Mouse (Mus musculus): ENCODE results near the gene Sh3bgrl2.

Gene Sh3bgrl2

DNA sequence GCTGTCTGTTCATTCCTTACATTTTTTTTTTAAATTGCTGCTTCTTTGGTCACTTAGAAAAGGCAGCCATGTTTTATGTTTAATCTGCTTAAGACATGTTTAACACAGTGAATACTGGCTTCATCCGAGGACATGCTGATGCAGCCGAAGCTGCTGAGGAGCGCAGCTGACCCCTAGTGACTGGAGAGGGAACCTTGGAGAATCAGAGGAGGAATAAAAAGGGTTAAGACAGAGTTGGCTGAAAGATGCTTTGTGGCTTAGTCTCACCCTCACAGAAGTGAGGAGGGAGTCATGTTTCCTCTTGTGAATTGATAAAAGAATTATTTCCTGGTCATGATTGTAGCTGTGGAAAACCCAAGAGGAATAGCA lies 28.5 kb downstream of the Sh3bgrl2 start:
- CTCF ChIA-PET = interaction anchor here in 2 of 4 experiments (0.5 to 1.0 kb wide), 2 partner anchors 164 to 193 kb away, joined by 3 read pairs; no protein-coding TSS in a partner anchor
- POLR2A ChIA-PET = no interaction called here

DNA sequence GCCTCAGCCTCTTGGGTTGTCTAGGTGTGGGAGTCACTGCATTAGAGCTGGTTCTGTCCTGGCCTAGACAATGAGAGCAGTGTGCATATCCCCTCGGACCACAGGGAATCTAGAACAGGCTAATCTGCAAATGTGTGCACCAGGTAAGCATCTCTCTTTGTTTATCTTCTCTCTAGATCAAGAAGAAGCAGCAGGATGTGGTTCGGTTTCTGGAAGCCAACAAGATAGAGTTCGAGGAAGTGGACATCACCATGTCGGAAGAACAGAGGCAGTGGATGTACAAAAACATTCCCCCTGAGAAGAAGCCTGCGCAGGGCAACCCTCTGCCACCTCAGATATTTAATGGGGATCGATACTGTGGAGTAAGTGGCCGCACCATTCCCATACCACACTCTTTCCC lies 29.1 kb downstream of the Sh3bgrl2 start:
- POLR2A ChIA-PET = no interaction called here
- CTCF ChIA-PET = interaction anchor here in 1 of 4 experiments (1.0 kb wide), 1 partner anchor 165 kb away, joined by 3 read pairs; no protein-coding TSS in a partner anchor

DNA sequence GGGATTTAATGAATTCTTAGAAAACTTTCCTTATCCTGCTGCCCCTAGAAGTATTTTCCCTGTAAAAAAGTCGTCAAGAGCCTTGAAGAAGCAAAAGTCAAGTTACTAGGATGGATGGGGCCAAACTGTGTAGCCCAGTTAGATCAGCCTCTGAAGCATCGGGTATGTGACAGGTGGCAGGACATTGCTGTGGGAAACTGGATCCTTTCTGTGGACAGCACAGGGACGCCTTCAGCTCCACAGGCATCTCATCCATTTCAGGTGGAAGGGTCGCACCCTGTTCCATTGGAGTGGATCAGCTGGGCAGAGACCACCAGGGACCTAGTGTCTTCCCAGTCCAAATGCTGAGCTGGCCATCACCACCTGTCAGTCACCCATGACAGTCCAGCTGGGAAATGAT lies 30.9 kb downstream of the Sh3bgrl2 start:
- CTCF ChIA-PET = interaction anchor here in 1 of 4 experiments (0.6 kb wide), 1 partner anchor 156 kb away, joined by 3 read pairs; no protein-coding TSS in a partner anchor
- POLR2A ChIA-PET = interaction anchor here in 1 of 4 experiments (1.3 kb wide), 1 partner anchor 12 kb away, joined by 3 read pairs; no protein-coding TSS in a partner anchor

DNA sequence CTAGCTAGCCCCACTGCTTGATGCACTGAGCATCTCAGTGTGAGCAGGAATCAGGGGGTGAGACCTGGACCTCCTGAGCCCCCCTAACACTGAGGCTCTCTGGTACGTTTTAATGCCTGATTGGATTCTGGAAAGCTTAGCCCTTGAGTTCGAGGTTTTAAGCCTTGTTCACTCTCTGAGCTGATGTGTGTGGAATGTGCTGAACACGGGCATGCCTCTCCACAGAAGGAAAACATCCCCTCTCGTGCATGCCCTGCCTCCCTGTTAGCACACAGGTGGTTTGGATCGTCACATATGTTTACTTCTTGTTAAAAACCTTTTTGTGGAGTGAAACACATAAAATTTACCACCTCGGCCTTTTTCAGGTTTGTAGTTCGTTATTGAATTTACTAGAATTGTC lies 34.6 kb downstream of the Sh3bgrl2 start:
- ChIA-PET CTCF (no interaction called here), POLR2A (no interaction called here)

DNA sequence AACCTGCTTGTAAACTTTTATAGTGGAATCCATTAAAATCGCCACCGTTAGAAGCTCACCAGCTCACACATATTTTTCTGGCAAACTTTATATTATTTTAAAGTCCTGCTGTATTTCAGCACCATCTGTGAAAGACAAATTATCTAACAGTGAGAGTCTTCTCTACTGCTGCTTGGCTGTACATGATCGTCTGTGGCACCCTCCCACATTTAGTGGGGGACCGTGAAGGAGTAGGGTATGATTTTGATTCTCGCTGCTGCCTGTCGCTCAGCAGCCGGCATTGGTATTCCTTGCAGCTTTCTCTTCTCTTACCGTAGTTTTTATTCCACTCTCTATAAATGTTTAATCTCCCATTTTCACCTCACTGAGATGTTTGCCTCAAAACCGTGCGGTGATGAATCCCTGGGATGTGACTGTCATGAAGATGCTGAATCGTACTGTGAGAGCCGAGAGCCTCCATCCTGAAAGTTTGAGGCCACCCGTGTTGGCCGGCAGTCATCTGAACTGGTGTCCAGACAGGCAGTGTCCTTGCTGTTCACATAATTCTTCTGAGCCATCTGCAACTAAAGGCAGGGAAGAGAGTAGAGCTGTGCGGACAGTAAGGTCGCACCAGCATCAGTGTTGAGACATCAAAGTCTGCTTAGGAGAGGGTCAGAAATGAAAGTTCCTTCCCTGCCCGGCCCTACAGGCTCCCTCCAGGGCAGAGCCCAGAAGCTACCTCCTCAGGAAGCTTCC lies 38.4 kb downstream of the Sh3bgrl2 start:
- ChIA-PET POLR2A (no interaction called here), CTCF (no interaction called here)

DNA sequence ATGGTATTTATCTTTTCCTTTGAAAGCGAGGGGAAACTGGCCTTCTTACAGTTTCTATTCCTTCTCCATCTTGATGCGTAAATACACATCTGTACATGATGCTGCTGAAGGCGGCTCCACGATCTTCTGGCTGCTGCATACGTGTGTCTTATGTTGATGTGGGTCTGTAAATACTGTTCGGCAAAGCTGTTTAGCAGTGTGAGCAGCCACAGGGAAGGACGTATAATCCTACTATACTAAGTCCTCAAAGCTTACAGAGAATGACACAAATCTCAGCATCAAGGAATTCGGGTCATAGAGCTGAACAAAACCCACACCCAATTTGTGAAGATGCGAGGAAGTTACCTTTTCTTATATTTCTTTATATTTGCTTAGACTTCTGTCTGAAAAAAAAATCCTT lies 39.0 kb downstream of the Sh3bgrl2 start:
- POLR2A ChIA-PET = no interaction called here

DNA sequence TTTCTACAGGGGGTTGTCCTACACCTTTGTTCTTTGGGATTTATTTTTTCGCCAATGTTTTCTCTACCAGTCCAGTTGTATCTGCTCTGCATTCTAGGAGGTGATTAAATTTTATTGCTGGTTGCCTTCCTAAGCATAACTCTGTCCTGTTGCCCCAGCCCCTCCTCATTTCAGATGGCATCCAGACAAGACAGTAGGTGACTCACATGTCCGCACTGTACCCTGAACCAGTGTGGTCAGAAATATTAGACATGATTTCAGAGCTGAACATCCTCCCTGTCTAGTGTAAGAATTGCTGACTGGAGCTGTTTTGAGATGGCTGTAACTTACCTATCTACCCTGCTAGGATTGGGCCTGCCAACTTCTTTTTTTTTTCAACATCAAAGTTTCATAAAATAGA lies 40.9 kb downstream of the Sh3bgrl2 start:
- POLR2A ChIA-PET = no interaction called here

More for the DNA sequence above, 39.0 kb downstream of the Sh3bgrl2 start:
- CTCF ChIA-PET = no interaction called here

DNA sequence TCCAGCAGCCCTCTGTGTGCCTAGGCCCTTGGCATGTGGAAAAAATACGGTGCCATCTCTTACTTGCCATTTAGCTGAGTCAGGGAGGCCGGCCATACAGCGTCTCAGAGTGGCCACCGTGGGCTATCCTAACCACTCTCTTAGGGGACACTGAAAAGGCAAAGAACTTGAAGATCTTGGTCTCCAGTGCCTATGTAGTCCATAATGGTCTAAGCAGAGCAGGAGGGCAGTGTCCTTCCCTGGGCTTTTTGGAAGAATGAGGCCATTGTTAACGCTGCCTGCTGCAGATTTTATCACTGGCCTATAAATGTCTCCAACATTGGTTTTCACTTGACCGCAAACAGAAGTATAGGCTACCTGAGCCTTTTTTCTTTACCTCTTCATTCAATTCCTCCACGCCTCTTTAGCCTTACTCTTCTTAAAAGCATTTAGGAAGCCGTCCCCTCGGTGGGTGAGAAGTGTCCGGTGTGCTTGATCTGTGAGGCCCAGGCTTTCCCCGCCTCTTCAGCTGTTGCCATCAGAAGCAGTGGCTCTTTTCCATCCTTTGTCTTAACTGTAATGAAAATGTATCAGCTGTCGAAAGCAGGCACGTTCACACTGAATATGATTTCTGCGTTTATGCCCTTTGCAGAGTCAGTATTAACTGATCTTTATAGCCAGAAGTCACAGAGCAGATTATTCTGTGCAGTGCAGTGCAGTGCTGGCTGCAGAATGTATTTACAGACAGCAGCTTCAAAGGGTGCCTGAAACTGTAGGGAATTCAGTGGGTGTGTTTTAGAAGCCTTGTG lies 41.7 kb downstream of the Sh3bgrl2 start:
- ChIA-PET CTCF (no interaction called here), POLR2A (no interaction called here)

More for the DNA sequence above, 40.9 kb downstream of the Sh3bgrl2 start:
- CTCF ChIA-PET = no interaction called here

DNA sequence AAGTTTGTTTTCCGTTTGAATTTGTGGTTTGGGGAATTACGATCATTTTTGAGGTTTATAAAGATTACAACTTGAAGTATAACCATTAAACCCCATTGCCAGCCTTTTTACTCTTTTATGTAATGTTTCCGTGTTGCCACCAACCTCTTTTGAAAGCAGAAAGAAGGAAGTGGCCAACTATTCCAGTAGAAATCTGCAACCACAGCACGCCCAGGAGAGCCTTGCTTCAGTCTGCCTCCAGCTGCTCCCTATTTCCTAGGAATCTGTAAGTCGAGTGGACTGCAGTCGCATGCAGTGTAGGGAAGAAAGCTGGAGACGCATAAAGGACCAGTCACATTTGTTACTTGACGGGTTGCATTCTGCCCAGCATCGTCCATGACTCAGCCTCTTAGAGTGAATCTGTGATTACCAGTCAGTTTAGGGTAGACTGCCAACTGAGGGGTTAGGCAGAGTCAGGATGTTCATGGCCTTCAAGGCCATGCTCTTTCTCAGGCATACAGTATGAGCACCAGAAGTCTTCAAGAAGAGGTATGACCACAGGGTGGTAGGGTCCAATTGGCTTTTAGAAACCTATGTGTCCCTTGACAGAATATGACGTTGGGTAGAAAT lies 43.8 kb downstream of the Sh3bgrl2 start:
- ChIA-PET POLR2A (no interaction called here), CTCF (no interaction called here)

DNA sequence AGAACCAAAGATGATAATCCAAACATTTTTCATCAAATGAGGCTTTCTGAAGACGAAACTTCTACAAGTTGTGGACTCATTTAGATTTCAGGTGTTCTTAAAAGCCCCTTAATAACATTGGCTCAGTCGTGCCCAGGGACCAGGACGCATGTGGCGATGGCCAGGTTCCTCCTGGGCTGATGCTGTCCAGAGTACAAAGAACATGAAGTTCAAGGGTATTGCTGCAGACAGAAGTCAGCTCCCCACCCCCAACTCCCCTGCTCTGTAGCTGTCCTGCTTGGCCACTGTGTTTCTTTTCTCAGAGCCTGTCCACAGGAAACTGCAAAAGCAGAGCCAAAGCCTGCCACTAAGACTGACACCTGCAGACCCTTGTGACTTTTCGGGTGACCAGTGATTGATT lies 45.7 kb downstream of the Sh3bgrl2 start:
- POLR2A ChIA-PET = no interaction called here
- CTCF ChIA-PET = no interaction called here

DNA sequence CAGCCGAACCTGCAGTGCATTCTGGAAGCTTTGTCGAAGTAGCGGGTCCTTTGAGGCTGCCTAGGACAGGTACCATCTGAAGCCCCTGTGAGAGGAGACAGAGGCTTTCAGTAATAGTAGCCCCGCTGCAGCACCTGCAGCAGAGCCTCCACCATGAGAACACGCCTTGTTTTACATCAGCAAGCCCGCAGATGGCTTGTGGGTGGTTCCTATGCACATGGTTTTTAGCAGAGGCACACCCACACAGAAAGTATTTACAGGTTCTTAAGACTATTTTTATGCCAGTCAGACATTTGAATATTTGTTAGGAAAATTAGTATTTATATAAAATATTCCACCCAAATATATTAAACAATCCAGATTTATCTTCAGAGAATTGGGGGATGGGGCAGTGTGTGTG lies 48.0 kb downstream of the Sh3bgrl2 start:
- POLR2A ChIA-PET = no interaction called here
- CTCF ChIA-PET = no interaction called here

DNA sequence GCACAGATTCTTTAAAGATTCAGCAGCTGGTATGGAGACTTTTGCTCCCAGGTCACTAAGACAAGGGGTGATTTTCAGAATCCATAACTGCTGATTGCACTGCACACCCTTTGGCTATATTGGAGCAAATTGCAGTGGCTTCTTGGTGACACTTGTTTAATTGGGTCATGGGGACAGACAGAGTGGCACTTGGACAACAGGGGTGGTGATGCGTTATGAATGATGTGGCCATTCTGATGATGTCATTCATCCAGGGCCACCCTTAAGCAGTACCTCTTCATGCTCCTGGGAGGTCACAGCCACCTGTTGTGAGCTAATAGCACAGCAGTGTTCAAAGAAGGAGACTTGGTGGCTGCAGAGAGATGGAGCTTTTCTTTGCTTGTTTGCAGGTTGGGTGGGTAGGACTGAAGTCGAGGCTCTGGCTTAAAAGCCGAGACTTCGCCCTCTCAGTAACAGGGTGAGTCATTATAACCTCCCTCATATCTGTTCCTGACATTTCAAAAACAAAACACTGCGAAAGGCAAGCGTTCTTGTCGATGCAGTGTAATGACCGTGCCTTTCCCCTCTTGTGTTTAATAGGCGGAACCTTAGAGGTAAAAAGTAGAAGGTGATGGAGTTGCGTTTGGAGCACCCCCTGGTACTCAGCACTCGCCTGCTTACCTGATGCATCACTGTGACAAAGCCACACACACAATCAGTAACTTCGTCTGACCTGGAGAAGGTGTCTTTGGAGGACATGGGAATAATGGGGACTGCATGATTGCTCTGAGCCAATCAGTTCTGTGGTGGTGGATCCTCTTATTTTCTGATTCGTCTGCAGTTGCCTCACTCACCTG lies 48.7 kb downstream of the Sh3bgrl2 start:
- POLR2A ChIA-PET = no interaction called here

DNA sequence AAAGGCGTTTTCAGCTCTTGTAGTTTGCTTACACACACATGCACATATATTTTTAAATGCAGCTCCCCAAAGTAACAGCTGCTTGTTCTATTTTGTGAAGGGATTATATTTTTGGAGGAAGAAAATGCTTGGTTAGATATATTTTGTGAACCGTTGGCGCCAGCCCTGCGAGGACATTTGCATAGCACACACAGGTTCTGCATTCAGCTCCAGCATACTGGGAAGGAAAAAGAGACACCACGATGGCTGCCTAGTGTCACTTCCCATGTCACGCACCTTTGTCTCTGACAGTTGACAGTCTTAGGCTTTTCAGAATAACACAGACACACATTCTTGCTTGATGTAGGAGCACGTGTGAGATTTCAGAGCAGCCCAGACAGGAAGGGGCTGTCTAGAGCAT lies 49.9 kb downstream of the Sh3bgrl2 start:
- CTCF ChIA-PET = no interaction called here
- POLR2A ChIA-PET = interaction anchor here in 1 of 4 experiments (0.7 kb wide), 1 partner anchor 14 kb away, joined by 3 read pairs; no protein-coding TSS in a partner anchor

More for the DNA sequence above, 48.7 kb downstream of the Sh3bgrl2 start:
- CTCF ChIA-PET = no interaction called here

DNA sequence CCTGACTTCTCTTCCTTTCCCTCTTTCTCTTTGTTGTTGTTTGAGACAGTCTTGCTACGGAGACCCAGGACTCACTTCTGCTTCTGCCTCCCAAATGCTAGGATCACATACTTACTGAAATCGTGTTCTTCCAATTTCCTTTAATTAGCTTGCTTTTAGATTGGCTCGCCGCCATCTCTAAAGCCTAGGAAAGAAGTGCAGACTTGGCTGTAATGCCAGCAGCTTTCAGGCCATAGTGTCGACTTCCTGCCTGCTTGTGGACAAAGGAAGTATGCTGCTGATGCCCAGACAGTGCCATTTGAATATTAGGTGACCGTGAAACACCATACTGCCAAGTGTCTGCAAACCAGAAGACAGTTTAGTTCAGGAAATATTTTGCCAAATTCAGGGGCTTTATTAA lies 51.4 kb downstream of the Sh3bgrl2 start:
- ChIA-PET POLR2A (no interaction called here), CTCF (no interaction called here)

DNA sequence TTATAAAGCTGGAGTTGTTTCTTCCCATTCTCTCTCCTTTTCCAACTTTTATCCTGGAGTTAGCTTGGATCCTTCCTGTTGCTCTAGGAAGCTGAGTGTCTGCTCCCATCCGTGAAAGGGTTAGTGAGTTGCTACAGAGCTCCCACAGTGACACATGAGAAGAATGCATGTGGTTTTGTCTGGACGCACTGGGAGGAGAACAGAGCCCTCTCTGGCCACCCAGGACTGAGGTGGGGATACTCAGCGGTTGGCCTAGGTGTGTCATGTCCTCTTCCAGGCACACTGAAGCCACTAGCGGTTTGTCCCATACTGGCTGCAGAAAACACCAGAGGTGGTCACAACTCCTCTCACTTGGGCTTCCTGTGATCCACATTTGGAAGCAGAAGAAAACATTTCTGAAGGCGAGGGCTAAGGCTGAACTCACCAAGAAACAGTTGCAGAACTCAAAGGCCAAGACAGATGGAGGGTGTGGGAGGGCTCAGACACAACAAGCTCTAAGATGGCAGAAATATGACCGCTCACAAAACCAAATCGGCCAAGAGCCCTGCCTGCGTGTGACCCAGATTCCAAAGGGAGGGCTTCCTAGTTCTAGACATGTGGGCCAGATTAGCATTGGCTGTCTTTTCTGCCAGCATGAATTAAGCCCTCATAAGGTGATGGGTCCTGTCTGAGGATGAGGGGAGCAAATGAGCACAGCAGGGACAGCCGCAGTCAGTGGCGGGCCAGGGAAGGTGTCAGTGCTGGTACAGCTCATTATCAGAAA lies 52.3 kb downstream of the Sh3bgrl2 start:
- ChIA-PET POLR2A (no interaction called here), CTCF (no interaction called here)

DNA sequence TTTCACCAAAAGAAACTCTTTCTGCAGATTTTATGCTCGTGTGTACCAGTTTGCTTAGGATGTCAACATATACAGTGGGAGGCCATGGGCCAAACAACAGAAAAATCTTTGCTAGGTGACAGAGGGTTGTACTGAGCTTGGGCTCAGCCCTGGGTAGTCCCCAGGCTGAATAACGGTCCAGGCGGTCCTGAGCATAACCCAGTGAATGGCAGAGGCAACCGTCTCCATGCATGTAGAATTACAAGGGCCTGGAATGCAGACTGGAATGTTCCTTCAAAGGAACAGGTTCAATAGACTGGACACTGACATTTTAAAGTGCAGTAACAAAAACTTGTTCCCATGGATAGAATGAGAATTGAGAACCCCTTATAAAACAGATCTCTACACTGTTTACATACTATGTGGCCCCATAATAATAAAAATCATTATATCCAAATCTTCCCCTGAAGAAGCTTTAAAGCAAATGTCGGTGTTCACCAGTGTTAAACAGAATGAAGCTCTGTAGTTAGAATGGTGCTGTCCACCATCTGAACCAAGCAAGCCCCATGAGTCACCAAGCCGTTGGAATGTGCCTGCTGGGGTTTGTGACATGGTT lies 54.1 kb downstream of the Sh3bgrl2 start:
- CTCF ChIA-PET = no interaction called here
- POLR2A ChIA-PET = no interaction called here

DNA sequence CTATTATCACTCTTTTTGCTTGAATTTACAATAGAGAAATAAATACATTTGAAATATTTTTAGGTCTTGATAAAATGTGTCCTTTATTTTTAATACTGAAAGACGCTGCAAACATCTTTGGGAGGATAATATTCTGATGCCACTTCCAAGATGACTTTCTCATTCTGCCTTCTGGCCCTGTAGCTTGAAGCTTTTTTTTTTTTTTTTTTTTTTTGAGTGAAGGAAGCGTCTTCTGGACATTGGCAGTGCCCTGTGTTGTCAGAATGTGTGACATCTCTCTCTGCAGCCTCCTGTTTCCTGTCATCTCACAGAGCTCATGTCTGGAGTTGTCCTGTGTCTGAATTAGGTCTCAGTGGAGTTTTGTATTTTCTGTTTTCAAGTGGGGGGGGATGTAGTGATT lies 55.0 kb downstream of the Sh3bgrl2 start:
- ChIA-PET POLR2A (no interaction called here), CTCF (no interaction called here)

DNA sequence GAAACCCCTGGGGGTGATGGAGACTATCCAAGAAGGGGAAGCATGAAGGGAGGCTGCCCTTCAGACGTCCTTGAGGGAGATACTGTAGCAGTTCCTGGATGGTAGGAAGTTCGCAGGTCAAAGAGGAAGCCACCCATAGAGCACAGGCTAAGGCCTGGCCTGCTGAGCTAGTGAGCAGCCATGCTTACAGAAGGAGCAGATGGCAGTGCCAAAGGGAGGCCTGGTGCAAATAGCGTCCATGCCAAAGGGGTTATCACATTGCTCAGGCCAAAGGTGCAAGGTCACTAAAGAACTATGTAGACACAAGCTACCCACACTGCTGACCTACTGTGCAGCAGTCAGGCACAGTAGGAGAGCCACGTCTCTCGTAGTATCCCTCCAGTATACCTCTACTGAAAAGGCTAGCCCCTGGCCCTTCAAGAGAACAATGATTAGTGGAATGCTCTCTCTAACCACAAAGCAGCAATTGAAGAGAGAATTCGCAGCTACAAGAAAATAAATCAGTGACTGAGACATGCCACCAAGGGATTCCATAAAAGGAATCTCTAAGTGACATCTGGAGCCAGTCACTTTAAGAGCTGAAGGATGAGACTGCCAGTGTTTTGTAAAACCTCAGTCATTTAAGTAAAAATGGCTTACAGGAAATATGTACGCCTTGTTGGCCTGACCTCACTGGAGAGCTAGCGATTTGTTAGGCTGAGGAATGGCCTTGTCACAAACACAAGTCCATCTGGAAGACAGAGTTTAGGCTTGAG lies 57.9 kb downstream of the Sh3bgrl2 start:
- POLR2A ChIA-PET = interaction anchor here in 2 of 4 experiments (0.6 kb wide), 2 partner anchors 434 to 630 kb away, joined by 3 read pairs; no protein-coding TSS in a partner anchor
- CTCF ChIA-PET = interaction anchor here in 2 of 4 experiments (0.6 to 1.3 kb wide), 2 partner anchors 45 to 86 kb away, joined by 5 to 6 read pairs; no protein-coding TSS in a partner anchor

Measured in embryonic stem cell, embryonic (primary cell).